Mouse (Mus musculus) cerebellum, postnatal 25 days (tissue): ENCODE results near the gene Arl6ip4.

Experiments used
- DNase-seq, 2 experiments: peaks; one replicate each; pipeline ENCODE4 v3.0.0; 2021; ENCODE audit warnings: mixed read lengths in 2 of 2

The Arl6ip4 gene

DNA sequence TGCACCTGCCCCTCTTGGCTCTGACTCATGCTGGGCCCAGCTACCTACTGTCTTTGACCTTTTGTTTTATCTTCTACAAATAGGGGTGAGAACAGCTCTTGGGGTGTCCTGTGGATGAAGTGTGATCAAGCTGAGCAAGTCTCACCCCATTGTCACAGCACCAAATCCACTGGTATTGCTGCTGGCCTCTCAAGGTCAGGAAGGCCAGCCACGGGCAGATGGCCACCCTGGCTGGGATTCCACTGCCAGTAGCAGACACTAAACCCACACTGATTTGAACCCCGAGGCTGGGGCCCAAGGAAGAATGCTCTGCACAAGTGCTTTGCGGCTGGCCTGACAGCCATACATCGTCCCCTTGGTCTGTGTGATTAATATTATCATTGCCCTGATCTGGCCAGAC, 42.4 kb downstream of the Arl6ip4 start:
- peak; percentile 47 to 64 for DNase-seq

DNA sequence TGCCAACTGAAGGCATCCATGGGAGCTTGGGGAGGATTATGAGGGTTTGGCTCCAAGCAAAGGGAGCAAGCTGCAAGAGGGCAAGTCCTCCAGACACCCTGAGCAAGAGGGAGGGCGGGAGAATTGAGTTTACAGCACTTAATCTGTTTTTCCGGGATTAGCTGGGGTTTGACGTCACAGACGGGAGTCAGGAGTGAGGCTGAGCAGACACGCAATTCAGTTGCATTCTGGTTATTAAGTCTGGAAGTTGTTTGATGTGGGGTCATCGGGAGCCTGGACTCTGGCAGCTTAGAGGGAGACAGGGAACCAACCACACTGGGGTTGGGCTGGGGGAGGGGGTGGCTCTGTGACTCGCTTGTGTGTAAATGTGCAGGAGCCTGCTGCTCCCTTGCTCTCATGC, 43.6 kb downstream of the Arl6ip4 start:
- no peak for DNase-seq

DNA sequence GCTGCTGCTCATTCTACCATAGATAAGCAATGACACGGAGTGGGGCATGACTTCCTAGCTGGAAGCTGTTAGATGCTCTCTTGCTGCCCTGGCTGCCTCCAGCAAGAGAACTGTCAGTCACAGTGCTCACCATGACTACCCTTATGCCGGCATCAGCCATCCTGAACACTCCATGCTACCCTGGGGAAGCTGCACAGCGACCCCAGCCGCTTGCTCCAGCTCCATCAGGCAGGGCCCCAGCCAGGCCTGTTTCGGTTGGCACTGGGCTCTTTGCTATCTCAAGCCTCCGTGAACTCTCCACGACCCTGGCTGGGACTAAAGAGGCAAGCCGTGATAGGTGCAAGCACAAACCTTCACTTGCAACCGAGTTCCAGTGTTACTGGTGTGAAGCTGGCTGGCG, 45.9 kb downstream of the Arl6ip4 start:
- no peak for DNase-seq

DNA sequence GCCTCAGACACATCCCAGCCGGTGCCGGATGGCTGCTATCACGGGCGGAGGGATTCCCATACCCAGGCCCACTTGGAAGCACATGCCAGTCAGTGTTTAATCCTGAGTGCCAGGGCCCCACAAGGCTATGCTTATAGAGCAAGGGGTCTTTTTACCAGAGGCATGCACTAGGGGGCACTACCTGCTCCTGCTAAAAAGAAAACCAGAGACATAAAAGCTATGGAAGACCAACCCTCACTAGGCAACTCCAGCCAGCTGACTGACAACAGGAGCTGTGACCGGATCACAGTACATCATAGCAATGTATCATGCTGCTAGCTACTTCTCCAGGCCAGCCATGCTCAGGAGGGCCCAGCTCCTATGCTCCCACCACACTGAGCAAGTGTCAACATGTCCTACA, 46.7 kb downstream of the Arl6ip4 start:
- DNase-seq = peak; percentile 78 to 85

DNA sequence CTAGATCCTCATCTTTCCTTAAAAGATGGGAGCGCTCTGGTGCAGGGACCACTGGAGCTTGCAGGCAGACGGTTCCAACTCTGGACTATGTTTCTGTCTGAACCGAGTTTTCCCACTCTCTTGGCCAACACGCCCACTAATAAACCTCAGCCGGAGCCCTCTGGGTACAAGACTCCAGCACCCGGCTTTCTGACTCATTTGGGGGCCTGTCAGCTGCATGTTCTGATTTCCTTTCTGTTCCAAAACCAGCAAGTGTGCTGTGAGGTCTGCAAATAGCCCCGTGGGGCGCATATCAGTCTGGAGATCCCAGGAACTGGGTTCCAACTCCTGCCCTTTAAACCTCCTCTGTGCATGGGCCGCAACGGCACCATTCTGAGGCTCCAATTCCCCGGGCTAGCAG, 47.6 kb downstream of the Arl6ip4 start:
- DNase-seq = no peak

DNA sequence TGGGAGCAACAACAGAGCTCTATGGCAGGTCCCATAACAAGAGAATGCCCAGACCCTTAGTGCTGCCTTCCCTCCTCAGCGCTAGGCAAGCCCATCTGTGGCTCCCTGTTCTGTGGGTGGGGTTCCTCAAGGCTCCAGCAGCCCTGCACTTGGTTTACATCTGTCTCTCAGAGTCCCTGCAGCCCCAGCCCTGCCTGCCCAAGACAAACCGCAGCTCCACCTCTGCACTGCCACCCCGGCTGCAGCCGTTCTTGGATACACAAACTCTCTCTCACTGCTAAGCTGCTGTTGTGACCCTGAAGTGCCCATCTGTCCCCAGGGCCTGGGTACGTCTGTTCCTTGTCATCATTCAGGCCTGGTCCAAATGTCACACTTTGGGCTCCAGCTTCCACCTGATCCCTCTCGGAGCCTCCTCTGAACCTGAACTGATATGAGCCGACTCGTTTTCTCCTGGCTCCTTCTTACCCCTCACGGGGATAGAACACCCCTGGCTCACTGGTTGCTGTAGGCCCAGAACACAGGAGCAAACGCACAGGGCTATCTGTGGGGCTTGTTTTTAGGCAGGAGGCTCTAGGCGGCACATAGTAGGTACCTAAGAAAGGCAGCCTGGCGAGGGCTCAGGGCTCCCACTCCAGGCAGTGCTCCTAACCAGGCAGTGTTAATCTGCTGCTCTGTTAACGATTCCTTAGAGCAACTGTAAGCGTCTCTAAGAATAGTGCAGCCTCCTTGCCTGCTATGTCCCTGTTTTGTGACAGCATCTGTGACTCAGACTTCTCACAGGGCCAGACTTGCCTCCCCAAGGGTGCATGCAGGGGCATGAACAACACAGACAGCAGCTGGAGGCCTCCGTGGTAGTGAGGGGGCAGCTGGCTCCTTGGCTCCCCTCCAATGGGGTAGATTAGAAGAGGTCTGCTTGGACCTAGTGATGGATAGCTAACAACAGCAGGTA, 50.0 kb downstream of the Arl6ip4 start:
- DNase-seq = peak; percentile 42 to 51

DNA sequence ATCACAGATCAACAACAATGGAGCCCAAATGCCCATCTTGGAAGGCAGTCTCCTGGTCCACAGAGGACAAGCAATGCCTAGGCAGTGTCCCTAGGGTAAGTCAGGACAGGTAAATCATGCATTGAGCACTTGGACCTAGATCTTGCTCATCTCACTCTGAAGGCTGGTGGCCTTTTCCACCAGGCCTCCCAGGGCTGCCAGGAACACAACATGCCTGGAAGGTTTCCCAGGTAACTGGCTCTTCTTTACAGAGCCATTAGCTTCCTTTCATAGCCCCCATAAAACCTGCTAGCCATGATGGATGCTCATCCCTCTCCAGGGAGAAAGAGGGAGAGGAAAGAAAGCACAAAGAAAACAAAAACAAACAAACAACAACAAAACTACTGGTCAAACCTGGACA, 50.9 kb downstream of the Arl6ip4 start:
- peak; percentile 75 to 76 for DNase-seq

DNA sequence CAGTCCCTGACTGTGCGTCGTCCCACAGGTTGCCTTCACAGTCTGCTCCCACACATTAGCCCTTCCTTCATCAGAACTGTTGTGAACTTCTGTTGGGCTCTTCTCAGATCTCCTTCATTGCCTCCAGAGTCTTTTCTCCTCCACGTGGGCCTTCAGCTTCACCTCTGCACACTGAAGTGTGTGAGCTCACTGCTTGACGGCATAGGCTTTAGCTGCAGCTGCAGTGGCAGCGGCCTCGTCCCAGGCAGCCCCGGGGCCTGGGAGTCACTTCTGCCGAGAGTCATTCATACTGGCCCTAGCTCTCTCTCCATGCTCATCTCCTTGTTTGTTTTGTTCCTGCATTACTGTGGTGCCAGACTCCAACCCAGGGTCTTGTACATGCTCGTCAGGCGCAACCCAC, 51.7 kb downstream of the Arl6ip4 start:
- no peak for DNase-seq
